Mouse (Mus musculus): ENCODE measurements around the gene Zfp692. TPM values are rescaled to one million over a fixed set of nuclear protein-coding genes. Genes with fewer than 3 reads are reported as not detected.

The Zfp692 gene
- polyA plus RNA-seq, 1 experiment from 2014 or later = 28.8 TPM

DNA sequence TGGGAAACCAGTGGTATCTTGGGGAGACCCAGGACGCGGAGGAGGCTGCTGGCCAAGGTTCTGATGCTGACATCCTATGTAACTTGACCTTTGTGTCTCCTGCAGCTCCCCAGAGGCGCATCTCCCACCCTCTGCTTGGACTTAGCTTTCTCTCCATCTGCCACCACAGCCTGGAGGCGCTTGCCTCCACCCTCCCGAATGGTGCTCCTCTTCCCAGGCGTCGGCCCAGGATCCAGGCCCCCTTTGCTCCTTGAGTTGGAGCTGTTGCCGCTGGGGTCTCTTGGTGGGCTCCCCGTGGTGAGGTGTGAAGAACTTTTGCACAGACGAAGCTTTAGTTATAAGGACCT lies 24.3 kb downstream of the Zfp692 start:
- Histone ChIP-seq H3K4me3 (replicated peaks) (peak overlapping the region; percentile 84), H3K4me1 (replicated peaks) (peaks cover 47% of the 10 kb centered on the region), H3K27ac (peak overlapping the region; percentile 55; the same call in 1 of the 2 replicates), H3K36me3 (peaks cover 41% of the 10 kb centered on the region), H3K4me2 (replicated peaks) (peak overlapping the region; percentile 99), H3K27me3 (no peaks in the 10 kb centered on the region), H3K9me3 (no peaks in the 10 kb centered on the region), H3K9ac (replicated peaks) (peak overlapping the region; percentile 85)
- peak; percentile 21 for ATAC-seq
- WGBS = 26% methylated on average over 10 of the region's 10 CpGs

GRCm38 (mm10) chr11:58331546-58331945 lies 24.7 kb downstream of the Zfp692 start:
- ATAC-seq = no peak; the same call in 1 of the 2 replicates
- Histone ChIP-seq H3K9ac (replicated peaks) (peak overlapping the region; percentile 85), H3K9me3 (no peaks in the 10 kb centered on the region), H3K4me1 (replicated peaks) (peaks cover 47% of the 10 kb centered on the region), H3K27me3 (no peaks in the 10 kb centered on the region), H3K4me3 (replicated peaks) (peak overlapping the region; percentile 84), H3K36me3 (peaks cover 45% of the 10 kb centered on the region), H3K4me2 (replicated peaks) (peak overlapping the region; percentile 99), H3K27ac (no peak overlapping the region)
- 83% methylated on average over 6 of the region's 6 CpGs for WGBS

DNA sequence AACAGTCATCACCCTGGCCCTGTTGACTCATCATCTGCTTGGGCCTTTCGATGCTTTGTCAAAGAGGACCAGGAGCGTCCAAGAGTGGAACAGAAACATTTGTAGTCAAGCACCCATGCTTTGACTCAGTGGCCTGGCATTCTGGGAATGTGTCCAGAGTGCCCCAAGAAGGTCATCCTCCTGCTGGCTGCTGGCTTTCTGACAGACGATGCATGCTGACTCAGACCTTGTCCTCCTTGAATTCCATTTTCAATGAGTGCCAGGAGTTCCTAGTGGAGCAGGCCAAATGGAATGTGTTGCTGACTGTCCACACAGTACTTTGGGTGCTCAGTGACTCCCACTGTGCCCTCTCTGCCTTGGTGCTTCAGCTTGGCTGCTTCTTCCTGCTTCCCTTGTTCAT lies 27.9 kb downstream of the Zfp692 start:
- Histone ChIP-seq H3K27ac (no peak overlapping the region), H3K4me2 (replicated peaks) (no peak overlapping the region), H3K9me3 (no peaks in the 10 kb centered on the region), H3K27me3 (no peaks in the 10 kb centered on the region), H3K9ac (replicated peaks) (no peak overlapping the region), H3K4me3 (replicated peaks) (no peak overlapping the region), H3K4me1 (replicated peaks) (peaks cover 32% of the 10 kb centered on the region), H3K36me3 (peaks cover 57% of the 10 kb centered on the region)
- 88% methylated on average over 3 of the region's 3 CpGs for WGBS
- ATAC-seq = no peak

- Histone ChIP-seq H3K9ac (replicated peaks) (no peak overlapping the region), H3K27ac (no peak overlapping the region), H3K9me3 (no peaks in the 10 kb centered on the region), H3K27me3 (no peaks in the 10 kb centered on the region), H3K4me2 (replicated peaks) (no peak overlapping the region), H3K4me1 (replicated peaks) (no peaks in the 10 kb centered on the region), H3K4me3 (replicated peaks) (no peak overlapping the region), H3K36me3 (peaks cover 54% of the 10 kb centered on the region)
- 98% methylated on average over 4 of the region's 4 CpGs for WGBS
- ATAC-seq = no peak
Measured at GRCm38 (mm10) chr11:58346745-58347144, 39.9 kb downstream of the Zfp692 start.

DNA sequence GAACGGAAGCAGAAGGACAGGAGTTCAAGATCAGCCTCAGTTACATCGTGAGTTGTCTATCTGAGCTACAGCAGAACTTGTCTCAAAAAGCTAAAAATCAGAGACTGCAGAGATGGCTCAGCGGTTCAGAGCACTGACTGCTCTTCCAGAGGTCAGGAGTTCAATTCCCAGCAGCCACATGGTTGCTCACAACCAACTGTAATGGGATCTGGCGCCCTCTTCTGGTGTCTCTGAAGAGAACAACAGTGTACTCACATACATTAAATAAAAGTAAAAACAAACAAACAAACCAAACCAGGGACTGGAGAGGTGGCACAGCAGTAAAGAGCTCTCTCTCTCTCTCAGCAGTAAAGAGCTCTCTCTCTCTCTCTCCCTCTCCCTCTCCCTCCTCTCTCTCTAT lies 43.8 kb downstream of the Zfp692 start:
- Histone ChIP-seq H3K27me3 (no peaks in the 10 kb centered on the region), H3K27ac (no peak overlapping the region), H3K9ac (replicated peaks) (no peak overlapping the region), H3K9me3 (no peaks in the 10 kb centered on the region), H3K4me2 (replicated peaks) (no peak overlapping the region), H3K4me3 (replicated peaks) (no peak overlapping the region), H3K36me3 (peaks cover 27% of the 10 kb centered on the region), H3K4me1 (replicated peaks) (no peaks in the 10 kb centered on the region)
- WGBS = 69% methylated on average over 4 of the region's 4 CpGs
- ATAC-seq = no peak

GRCm38 (mm10) chr11:58351179-58351578 lies 44.3 kb downstream of the Zfp692 start:
- Histone ChIP-seq H3K4me3 (replicated peaks) (no peak overlapping the region), H3K27ac (no peak overlapping the region), H3K27me3 (no peaks in the 10 kb centered on the region), H3K9me3 (no peaks in the 10 kb centered on the region), H3K9ac (replicated peaks) (no peak overlapping the region), H3K36me3 (peaks cover 22% of the 10 kb centered on the region), H3K4me1 (replicated peaks) (no peaks in the 10 kb centered on the region), H3K4me2 (replicated peaks) (no peak overlapping the region)
- no peak for ATAC-seq
- 86% methylated on average over 5 of the region's 5 CpGs for WGBS

DNA sequence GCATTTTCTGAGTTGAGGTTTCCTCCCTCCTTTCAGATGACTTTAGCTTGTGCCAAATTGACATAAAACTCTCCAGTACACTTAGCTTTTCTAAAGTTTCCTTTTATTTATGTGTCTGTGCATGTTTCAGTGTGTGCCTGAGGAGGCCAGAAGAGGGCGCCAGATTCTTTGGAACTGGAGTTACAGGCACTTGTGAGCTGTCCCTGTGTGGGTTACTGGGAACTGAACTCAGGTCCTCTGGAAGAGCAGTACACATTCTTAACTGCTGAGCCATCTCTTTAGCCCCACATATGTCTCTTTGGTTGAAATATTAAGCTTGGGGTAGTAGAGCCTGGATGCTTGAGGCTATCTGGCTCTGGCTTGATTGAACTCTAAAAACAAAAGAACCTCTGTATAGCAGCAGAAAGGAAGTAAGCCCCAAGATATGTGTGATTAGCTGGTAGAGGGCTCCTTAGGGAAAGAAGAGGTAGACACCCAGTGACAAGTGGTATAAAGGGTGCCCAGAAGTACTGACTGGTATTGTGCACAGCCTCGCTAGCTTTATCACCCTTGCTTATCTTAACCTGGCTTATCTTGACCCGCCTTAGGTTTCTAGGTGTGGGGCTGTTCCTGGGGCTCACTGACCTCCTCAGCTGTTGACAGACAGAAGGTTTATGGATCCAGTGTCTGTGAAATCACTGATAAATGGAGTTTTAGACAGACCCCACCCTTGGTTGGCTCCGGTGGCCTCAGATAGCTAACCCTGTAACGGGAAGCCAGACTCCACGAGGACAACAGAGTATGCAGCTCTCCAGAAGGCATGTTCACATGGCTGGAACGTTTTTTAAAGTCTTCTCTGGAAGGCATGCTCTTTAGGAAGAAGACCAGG lies 46.0 kb downstream of the Zfp692 start:
- H3K9me3 ChIP-seq = no peaks in the 10 kb centered on the region
- H3K27me3 ChIP-seq = no peaks in the 10 kb centered on the region
- H3K4me3 ChIP-seq (replicated peaks) = no peak overlapping the region
- 72% methylated on average over 7 of the region's 7 CpGs for WGBS
- H3K4me1 ChIP-seq (replicated peaks) = no peaks in the 10 kb centered on the region
- H3K36me3 ChIP-seq = peaks cover 4% of the 10 kb centered on the region
- no peak overlapping the region for H3K4me2 ChIP-seq (replicated peaks)
- no peak overlapping the region for H3K9ac ChIP-seq (replicated peaks)
- ATAC-seq = no peak
- H3K27ac ChIP-seq = no peak overlapping the region

DNA sequence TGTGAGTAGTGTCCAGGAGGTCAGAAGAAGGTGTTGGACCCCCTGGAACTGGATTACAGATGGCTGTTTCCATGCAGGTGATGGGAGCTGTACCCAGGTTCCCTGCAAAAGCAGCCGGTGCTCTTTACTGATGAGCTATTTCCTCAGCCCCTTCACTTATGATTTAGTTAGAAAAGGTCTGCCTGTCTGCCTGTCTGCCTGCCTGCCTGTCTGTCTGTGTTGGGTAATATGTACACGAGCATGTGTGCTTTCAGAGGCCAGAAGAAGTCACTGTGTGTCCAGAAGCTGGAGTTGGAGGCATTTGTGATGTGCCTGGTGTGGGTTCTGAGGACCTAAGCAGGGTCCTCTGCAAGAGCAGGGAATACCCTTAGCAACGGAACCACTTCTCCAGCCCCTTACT lies 46.8 kb downstream of the Zfp692 start:
- no peaks in the 10 kb centered on the region for H3K4me1 ChIP-seq (replicated peaks)
- H3K27ac ChIP-seq = no peak overlapping the region
- H3K36me3 ChIP-seq = no peaks in the 10 kb centered on the region; the same call in 1 of the 2 replicates
- 78% methylated on average over 3 of the region's 3 CpGs for WGBS
- no peaks in the 10 kb centered on the region for H3K27me3 ChIP-seq
- H3K4me3 ChIP-seq (replicated peaks) = no peak overlapping the region
- no peak overlapping the region for H3K9ac ChIP-seq (replicated peaks)
- no peak overlapping the region for H3K4me2 ChIP-seq (replicated peaks)
- no peak for ATAC-seq
- no peaks in the 10 kb centered on the region for H3K9me3 ChIP-seq

DNA sequence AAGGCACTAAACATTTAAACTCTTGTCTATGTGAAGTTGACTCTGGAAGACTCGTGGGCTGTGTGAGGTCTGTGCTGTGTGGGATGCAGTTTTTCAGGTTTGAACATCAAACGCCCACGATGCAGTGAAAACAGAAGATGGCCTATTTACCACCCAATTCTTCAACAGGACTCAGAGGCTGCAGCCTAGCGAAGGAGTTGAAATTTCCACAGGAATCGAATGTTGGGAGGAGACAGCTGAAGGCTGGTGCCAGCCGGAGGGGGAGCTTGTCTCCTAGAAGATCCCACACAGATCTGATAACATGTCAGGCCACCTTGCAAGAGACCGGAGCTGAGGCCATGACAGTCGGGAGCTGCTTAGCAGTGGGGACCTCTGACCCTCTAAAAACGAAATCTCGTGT lies 47.6 kb downstream of the Zfp692 start:
- Histone ChIP-seq H3K36me3 (no peaks in the 10 kb centered on the region), H3K9ac (replicated peaks) (no peak overlapping the region), H3K4me1 (replicated peaks) (no peaks in the 10 kb centered on the region), H3K4me3 (replicated peaks) (no peak overlapping the region), H3K9me3 (no peaks in the 10 kb centered on the region), H3K27ac (no peak overlapping the region), H3K4me2 (replicated peaks) (no peak overlapping the region), H3K27me3 (no peaks in the 10 kb centered on the region)
- no peak for ATAC-seq
- WGBS = 79% methylated on average over 10 of the region's 10 CpGs

DNA sequence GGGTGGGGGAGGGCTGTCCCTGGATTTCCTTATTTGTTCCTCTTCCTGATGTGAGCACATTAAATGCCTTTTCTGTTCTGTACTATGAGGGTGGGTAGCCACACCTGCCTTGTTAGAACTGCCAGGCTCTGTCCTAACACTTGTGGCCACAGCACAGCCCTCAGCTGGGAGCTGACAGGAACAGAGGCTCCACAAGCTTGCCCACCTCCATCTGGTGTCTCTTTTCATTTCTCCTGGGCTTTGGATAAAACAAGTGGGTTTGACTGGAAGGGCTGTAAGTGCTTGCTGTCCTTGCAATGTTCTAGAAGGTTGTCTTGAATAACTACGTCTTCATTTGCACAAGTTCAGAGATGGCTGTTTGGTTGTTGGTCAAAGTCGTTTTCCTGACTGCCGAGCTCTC lies 48.1 kb downstream of the Zfp692 start:
- no peak for ATAC-seq
- Histone ChIP-seq H3K9me3 (no peaks in the 10 kb centered on the region), H3K27me3 (no peaks in the 10 kb centered on the region), H3K27ac (no peak overlapping the region), H3K9ac (replicated peaks) (no peak overlapping the region), H3K36me3 (no peaks in the 10 kb centered on the region), H3K4me1 (replicated peaks) (no peaks in the 10 kb centered on the region), H3K4me2 (replicated peaks) (no peak overlapping the region), H3K4me3 (replicated peaks) (no peak overlapping the region)
- WGBS = 86% methylated on average over 3 of the region's 3 CpGs

DNA sequence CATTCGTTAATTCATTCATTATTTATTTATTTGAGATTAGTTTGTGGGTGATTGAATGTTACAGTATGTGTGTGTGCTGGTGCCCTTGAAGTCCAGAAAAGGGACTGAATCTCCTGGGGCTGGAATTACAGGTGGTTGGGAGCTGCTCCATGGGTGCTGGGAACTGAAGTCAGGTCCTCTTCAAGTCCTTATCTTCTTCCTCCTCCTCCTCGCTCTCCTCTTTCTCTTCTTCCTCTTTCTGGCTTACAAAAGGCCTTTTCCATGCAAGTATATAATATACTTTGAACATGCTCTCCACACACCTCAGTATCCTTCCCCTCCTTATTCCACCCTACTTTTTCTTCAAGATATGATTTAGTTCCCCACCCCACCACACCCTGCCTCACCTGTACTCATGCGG lies 50.2 kb downstream of the Zfp692 start:
- no peak overlapping the region for H3K9ac ChIP-seq (replicated peaks)
- H3K4me1 ChIP-seq (replicated peaks) = no peaks in the 10 kb centered on the region
- H3K4me2 ChIP-seq (replicated peaks) = no peak overlapping the region
- H3K27me3 ChIP-seq = no peaks in the 10 kb centered on the region
- no peaks in the 10 kb centered on the region for H3K9me3 ChIP-seq
- H3K27ac ChIP-seq = no peak overlapping the region
- no peaks in the 10 kb centered on the region for H3K36me3 ChIP-seq
- WGBS = 94% methylated on average over 3 of the region's 3 CpGs
- no peak overlapping the region for H3K4me3 ChIP-seq (replicated peaks)
- ATAC-seq = no peak

DNA sequence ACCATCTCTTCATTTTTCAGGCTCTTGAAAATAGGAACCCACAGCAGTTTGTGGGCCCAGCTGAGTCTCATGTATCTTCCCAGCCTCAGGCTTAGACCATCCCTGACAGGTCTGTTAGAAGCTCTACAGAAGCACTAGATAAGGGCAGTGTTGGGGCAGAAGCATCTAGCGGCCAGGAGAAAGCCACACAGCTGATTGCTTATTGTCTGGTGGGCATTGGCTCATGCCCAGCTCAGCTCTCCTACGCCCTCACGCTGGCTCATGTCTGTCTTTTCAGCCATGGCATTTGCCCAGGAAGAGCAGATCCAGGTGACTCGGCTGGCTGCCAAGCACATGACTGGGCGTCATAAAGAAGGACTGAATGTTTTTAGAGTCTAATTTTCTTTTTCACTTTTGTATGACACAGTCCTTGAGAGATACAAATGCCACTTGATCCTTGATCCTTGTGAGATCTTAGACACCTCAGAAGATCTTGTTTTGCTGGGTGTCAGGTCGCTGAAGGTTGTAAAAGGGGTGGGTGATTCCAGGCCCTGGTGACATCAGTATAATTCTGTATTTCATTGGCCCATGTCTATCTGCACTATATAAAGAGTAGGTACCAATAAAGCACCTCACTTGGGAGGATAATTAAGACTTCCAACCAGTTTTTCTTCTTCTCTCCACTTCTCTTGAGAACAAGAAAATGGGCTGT lies 51.1 kb downstream of the Zfp692 start:
- 90% methylated on average over 6 of the region's 6 CpGs for WGBS
- H3K27me3 ChIP-seq = no peaks in the 10 kb centered on the region
- no peak overlapping the region for H3K9ac ChIP-seq (replicated peaks)
- no peak for ATAC-seq
- H3K4me2 ChIP-seq (replicated peaks) = no peak overlapping the region
- H3K9me3 ChIP-seq = no peaks in the 10 kb centered on the region
- no peaks in the 10 kb centered on the region for H3K4me1 ChIP-seq (replicated peaks)
- no peak overlapping the region for H3K4me3 ChIP-seq (replicated peaks)
- H3K27ac ChIP-seq = no peak overlapping the region
- H3K36me3 ChIP-seq = no peaks in the 10 kb centered on the region

Data from midbrain, embryonic 13.5 days (tissue).